Mouse (Mus musculus) urinary bladder, postnatal 14 days (tissue): ENCODE results near the gene Olfr969.
"Not testable (repeated sequence)": the region's sequence is repeated elsewhere in the genome, so short reads cannot be mapped to it uniquely, and the experiment has no call there.

Source experiments
- DNase-seq: peaks from one replicate; pipeline ENCODE4 v3.0.0; 2021; ENCODE audit warnings: low spot score

The Olfr969 gene

DNA sequence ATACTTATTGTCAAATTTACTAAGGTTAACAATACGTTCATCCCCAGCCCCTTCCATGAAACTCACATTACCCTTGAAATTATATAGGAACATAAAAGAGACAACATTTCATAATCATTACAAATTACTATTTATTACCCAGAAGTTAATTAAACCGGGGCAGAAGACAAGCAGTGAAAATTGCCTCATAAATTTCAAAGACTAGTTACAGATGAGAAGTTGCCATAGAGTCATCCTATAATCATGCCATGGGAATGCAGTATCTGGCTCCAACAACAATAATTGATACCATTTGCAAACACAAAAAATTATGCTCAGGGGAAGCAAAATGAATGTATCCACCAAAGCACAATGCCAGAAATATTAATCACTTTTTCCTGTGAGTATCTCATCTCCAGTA lies at the start of gene Olfr969:
Gene Olfr969 (plus strand): TSS at position 388 of the 400 bp plus-strand sequence.
- DNase-seq = no peak

DNA sequence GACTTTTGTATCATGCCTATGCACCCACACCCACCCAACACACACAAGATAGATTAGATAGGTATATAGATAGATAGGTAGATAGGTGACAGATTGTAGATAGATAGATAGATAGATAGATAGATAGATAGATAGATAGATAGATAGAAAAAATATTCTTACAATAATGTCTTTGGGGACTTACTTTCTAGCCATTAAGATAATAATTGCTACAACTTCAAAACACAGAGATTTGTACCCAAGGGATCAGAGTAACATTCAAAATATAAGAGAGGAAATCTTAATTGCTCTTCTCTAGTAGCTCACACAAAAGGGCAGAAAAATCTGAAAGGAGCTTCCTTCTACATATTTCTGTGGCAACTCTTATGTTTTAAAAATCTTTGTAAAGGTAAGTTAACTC lies 44.8 kb upstream of the Olfr969 start, which contains the start of gene Olfr967:
Gene Olfr967 (plus strand): TSS at position 301 of the 400 bp plus-strand sequence.
- DNase-seq = no peak

DNA sequence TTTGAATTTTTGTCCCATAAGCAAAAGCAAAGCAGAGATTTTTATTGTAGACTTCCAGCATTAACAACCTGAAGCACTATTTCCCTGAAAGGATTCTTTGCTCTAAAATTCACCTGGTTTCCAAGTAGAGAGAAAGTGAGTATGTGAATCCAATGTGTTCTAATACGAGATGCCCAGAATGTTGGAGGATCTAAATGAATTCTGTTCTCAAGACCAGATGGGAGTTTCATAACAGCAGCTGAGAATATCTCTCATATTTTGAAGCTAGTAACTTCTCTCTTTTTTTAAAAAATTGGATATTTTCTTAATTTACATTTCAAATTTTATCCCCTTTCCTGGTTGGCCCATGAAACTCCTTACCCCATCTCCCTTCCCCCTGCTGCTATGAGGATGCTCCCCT lies 44.3 kb upstream of the Olfr969 start:
- DNase-seq = no peak

DNA sequence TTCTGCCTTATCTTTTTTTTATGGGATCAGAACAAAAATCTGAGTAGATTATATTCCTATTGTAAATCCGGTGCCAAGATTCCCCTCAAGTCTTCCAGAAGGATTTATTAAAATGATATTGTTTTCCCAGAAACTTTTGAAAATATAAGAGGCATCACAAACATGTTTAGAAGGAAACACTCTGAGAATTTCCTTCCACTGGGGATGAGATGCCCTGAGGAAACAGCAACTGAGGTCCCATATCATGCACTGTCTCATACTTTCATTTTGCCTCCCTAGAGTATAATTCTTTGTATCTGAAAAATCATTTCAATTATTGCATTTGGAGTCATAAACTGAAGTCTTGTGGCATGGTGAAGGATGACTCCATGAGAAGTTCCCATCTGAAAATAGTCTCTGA lies 7.6 kb upstream of the Olfr969 start, which contains the start of gene Olfr968:
Gene Olfr968 (minus strand): TSS at position 101 of the 400 bp plus-strand sequence.
- DNase-seq = no peak

DNA sequence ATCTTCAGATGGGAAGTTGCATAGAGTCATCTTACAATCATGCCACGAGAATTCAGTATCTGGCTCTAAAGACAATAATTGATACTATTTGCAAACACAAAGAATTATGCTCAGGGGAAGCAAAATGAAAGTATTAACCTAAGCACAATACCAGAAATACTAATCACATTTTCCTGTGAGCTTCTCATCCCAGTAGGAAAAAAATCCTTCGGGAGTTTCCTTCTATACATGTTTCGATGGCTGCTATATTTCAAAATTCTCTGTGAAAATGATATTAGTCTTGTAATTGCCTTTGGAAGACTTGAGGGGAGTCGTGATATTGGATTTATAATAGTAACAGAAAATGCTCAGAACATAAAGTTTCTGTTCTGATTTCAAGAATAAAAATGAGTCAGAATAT lies 17.8 kb downstream of the Olfr969 start, which contains the start of gene Olfr970:
Gene Olfr970 (plus strand): TSS at position 301 of the 400 bp plus-strand sequence.
- DNase-seq = no peak

DNA sequence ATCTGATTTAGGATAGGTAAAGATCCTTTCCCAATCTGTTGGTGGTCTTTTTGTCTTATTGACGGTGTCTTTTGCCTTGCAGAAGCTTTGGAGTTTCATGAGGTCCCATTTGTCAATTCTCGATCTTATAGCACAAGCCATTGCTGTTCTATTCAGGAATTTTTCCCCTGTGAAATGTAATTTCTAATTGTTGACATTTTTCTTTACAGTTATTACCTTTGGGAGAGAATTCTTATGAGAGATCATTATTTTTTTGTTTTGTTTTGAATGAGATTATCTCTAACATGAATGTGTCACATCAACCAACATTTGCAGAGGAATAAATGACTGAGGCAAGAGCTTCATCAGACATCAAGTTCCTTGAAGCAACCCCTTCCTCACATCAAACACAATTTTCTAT lies 45.8 kb downstream of the Olfr969 start, which contains the start of gene Olfr971:
Gene Olfr971 (plus strand): TSS at position 301 of the 400 bp plus-strand sequence.
- DNase-seq = not testable (repeated sequence)
